Mouse (Mus musculus) brain, embryonic 18.5 days (tissue): ENCODE measurements around the gene Creb3l2.
"Not testable (repeated sequence)": the region's sequence is repeated elsewhere in the genome, so short reads cannot be mapped to it uniquely, and the experiment has no call there.

Experiments used
- DNase-seq: peaks from one replicate; pipeline ENCODE4 v3.0.0-alpha.2; 2012; ENCODE audit warnings: low read depth, low spot score

Creb3l2 gene

DNA sequence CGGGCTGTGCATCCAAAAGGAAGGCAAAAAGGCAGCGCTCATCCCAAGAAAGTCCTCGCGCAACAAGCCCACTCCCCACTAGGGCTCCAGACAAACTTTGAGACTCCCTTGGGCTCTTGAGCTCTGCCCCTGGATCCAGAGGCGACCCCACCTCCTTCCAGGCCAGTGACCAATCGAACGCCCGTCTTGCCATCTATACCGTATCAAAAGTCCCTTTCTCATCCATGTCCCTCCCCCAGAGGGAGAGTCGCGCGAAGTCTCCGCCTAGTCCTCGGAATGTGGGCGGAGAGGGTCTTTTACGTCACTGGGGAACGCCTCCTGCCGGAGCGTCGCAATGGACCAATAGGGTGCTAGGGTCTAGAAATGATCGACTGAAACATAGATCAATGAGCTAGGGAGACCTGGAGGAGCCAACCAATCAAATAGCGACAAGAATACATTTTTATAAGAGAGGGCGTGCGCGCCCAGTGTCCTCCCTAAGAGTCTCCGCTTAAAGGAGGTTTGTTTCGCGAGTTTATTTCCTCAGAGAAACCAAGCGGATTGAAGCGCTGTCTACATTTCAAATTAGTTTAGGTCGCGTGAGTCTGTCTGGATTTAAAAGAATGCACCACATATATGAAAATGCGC is at the start of gene Creb3l2:
TSS of gene Creb3l2 (minus strand) at position 106 of the 627 bp plus-strand sequence.
- DNase-seq, result peak; percentile 98

DNA sequence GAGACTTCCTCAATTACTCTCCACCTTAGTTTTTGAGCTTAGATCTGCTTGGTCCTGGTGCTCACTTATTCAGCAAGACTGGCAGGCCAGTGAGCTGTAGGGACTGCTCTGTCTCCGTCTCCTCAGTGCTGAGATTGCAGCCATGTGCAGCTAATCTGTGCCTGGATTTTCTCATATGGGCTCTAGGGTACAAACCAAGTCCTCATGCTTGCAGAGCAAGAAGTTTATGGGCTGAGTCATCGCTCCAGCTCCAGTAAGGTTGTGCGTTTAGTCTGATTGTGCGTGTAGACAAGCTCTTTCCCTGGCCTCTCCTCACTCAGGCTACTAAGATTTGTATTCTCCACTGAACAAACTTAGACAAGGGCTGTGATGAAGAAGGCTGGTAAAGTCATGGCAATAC is 44.6 kb upstream of the Creb3l2 start:
- no peak for DNase-seq

DNA sequence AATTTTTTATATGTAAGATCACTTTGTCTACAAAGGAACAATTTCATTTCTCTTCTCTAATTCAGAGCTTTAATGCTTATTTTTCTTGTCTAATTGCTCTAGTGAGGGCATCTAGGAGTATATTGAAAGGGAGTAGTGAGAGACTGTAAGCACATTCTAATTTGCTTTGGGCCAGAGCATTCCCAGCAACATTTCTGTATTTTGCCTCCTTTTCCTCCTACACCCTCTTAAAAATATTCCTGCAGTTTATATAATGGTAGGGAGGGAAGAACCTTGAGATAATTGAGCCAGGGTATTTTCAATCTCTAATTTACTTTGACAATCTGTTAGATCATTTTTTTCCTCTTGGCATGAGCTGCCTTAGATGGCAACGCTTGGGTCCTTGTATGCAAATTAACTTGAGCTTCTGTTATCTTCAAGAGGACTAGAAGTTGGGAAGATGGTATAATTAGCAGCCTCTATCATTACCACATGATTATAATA is 42.7 kb upstream of the Creb3l2 start:
- DNase-seq, result no peak

DNA sequence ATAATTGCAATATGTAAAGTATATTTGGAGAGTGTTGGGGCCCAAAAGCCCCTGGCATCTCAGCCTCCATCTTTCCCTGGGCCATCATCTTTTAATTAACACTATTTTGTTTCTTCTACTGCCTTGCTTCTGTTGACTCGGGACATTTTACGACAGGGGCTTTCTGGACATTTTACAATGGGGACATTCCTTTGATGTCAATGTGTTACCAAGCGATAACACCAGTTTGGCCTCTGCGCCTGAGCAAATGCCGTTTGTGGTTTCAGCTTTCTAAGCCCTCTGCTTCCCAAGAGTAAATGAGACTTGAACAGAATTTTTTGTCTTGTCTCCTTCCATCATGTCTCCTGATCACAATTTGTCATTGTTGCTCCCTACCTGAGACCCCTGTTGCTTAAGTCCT is 41.3 kb upstream of the Creb3l2 start:
- DNase-seq, result no peak

DNA sequence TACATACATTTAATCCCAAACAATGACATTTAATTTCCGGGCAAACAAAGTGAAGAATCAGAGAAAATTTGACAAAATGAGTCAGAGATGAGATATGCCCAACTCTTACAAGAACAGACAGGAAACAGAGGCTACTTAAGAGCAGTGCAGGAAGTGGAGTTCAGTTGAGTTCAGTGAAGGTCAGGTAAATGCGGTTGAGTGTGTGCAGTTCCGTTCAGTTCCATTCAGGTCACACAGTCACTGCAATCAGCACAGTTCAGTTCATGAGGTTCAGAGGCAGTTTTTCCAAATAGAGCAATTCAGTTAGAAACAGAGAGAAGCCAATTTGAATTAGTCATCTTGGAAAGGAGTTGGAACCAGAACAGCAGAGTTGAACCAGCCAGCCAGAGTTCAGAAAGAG is 39.2 kb upstream of the Creb3l2 start:
- no peak for DNase-seq

DNA sequence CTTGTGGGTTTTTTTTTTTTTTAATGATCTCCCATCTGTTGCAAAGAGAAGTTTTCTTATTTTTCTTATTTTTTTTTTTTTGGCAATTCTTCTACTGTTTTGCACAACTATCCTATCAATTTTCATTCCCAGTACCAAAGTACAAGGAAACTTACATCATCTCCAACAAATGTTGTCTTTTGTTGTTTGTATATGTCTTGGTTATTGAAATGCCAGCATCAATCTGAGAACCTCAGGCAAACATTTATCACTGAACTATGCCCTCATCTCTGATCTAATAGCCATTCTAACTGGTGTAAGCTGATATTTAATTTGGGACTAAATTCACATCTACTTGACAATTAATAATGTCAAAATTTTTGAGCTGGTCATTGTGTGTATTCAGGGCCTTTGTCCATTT is 38.1 kb upstream of the Creb3l2 start:
- DNase-seq, result no peak

DNA sequence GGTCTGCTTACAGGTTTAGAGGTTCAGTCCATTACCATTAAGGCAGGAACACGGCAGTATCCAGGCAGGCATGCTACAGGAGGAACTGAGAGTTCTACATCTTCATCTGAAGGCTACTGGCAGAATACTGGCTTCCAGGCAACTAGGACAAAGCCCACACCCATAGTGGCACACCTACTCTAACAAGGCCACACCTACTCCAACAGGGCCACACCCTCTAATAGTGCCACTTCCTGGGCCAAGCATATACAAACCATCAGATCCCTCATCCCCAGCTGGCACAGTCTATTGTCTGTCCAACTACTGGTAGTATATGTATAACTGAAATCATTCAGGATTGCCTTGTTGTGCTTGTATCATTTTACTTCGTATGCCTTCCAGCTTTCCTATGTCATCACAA is 36.5 kb upstream of the Creb3l2 start:
- no peak for DNase-seq

DNA sequence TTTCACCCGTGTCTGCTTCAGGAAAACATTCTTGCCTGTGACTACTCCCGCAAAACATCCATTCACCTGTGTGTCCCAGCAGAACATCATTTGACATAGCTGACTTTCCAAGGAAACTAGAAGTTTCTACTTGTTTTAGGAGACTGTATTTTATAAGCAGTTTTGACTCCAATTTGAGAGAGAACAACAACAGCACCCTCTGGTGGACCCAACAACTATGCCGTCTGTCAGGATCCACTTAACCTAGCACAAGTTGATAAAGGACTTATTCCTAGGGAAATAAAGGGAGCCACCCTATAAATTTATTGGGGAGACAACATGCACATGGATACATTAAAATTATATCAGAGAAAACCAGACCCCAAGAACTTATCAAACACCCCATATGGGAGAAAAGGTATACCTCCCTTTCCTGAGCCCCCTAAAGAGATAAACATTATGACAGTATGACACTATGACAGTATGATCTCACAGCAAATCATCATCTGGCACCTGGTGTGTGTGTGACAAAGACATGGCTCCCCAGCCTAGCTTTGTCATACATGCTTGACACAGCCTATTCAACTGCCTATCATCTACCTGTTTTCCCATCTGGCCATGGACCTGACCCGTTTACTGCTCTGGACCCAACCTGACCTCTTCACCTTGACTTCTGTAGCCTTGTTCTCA is 31.9 kb upstream of the Creb3l2 start:
- DNase-seq, result no peak

DNA sequence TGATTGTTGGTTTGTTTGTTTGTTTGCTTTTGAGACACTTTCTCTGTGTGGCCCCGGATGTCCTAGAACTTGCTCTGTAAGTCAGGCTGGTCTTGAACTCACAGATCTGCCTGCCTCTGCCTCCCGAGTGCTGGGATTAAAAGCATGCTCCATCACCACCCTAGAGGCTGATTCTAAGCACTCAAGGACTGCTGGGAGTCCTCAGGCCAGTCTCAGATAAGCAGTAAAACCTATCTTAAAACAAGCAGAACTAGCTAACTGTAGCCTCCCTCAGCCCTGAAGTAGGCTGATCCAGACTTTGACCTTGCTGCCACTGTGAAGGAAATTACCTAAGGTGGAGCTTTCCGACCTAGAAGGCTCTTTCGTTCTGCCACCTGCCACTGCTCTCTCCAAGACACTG is 28.3 kb upstream of the Creb3l2 start:
- DNase-seq, result no peak

DNA sequence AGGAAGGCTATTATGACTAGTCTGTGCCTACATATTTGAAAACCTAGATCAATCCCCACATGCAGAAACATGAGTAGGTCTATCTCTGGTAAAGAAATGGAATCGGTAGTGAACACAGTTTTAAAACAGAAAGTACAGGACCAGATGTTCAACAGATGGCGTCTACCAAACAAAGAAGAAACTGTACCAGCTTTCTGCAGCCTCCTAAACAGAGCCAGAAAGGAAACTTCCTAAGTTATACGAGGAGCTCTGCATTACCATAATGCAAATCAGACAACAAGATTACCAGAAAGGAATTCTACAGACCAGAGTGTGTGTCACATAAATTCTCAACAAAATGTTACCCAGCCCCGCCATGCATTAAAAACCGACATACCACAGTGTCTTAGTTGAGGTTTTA is 23.9 kb upstream of the Creb3l2 start:
- no peak for DNase-seq

DNA sequence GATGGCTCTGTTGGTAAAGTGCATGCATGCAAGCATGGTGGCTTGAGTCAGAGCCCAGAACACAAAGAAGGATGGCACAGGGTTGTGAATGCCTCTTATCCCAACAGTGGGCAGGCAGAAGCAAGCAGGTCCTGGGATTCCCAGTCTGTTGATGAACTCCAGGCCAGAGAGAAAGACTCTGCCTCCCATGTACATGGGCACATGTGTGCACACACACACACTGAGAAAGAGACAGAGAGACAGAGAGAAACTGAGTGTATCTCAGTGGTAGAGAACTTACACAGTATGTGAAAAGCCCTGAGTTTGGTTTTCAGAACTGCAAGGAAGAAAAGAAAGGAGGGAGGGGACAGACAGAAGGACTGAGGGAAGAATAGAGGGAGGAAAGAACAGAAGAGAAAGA is 23.4 kb upstream of the Creb3l2 start:
- DNase-seq, result no peak

DNA sequence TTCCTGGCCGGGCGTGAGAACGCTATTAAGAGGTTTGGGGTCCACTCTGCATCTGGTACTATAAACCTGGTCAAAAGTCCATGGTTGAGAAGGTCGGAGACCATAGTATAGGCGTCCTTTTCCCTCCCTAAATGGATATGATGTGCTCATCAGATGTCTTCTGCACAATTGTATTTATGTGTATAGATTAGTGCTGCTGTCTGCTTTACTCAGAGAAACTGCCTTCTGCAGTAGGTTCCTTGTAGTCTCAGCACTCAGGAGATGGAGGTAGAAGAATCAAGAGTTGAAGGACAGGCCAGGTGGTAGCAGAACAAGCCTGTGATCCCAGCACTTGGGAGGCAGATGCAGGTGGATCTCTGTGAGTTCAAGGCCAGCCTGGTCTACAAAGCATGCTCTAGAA is 22.6 kb upstream of the Creb3l2 start:
- no peak for DNase-seq

DNA sequence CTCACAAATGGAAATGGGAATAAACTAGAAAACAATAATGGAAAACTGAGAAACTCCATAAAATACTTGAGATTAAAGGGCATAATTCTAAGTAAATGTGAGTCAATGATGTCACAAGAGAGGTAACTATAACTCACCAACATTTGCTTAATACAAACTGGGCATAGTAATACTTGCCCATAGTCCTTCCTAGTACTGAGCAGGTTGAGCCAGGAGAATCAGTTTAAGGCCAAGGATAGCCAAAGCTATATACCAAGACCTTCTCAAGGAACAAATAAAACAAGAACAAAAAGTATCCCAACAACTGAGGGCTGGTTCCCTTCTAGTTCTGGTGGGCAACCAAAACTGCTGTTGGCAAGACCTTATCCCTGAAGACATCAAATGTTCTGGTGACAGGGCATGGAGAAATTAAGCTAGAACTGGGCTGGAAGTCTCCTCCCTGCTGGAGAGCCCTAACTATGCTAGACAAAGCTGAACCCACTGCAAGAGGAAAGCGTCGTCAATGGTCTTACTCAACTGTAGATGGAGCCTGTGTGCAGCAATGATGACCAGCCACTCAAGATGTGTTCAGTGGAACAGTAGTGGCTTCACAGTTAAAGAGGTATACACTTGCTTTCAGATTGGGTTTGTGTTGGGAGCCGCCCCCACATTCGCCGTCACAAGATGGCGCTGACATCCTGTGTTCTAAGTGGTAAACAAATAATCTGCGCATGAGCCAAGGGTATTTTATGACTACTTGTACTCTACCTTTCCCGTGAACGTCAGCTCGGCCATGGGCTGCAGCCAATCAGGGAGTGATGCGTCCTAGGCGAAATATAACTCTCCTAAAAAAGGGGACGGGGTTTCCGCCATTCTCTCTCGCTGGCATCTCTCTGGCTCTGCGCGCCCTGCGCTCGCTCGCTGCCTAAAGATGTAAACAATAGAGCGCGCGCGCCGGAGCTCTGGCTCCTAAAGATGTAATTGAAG is 21.9 kb upstream of the Creb3l2 start:
- not testable (repeated sequence) for DNase-seq

DNA sequence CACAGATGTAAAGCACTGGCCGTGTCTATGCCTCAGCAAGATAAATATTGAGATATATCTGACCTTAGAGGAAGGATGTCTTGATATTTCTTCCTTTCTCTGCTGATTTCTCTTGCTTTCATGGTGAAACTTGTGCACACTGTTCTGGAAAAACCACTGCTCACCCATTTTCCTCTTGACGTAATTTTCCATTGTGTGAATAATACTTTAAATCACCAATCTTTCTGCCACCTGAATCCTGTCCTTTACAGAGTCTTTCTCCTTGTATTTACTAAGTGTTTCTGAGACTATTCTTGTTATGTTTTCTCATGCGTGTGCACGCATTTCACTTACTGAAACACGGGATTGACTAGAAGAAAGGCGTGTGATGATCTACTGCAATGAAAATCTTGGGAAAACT is 18.7 kb upstream of the Creb3l2 start:
- no peak for DNase-seq

DNA sequence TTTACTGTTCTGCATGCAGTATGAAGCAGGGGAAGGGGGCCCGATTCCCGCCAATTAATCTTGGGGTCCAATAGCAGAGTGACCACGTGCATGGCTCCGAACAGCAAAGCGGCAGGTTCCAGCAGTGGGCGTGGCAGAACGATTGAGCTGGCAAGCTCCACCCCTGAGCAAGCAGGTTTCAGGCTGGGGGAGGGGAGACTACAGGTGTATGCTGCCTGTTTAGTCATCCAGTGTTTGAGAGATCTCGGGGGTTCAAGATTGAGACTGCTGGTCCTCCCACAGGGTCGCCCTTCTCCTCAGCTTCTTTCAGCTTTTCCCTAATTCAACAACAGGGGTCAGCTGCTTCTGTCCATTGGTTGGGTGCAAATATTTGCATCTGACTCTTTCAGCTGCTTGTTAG is 17.7 kb upstream of the Creb3l2 start:
- not testable (repeated sequence) for DNase-seq

DNA sequence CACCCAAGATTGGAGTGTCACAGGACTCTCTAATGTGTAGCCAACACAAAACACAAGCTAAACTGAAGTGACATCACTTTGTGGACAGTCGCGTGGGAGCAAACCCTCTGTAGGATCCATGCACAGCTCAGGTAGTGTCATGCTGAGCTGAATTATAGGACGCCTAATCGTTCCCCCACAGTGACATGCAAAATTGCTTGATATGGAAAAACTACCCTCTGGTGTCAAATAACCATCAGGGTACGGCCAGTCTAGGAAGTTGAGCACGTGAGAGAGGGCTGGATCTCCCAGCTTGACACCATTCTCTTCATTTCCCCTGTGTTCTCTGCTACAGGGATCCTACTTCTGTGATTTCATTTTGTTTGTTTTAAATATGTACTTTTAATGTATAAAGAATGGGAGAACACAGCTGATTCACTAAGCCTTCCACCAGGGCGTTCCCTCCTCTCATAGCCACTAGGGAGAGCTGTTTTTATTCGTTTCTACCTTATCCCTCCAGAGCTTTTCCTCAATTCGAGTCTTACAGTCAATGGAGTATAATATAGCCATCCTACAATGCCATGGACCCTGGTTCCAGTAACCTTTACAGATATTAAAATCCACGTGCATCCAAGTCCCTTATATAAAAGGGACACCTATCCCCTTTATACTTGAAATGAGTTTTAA is 16.2 kb upstream of the Creb3l2 start:
- no peak for DNase-seq

DNA sequence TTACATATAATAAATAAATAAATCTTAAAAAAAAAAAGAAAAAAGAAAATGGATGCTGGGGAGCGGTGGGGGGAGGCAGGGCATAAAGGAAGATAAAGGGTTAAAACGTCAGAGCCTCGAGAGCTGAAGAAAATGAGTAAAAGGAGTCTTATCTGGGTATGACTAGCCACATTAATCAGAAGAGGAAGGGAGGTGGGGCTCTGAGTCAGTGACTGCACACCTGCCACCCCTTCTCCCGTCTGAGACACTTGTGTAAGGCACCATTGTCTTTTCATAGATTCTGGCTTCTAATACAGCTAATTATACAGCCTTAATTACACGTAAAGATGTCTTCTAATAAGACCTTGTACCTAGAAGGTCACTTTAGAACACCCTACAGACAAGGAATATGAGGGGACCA is 13.6 kb upstream of the Creb3l2 start:
- DNase-seq, result no peak

DNA sequence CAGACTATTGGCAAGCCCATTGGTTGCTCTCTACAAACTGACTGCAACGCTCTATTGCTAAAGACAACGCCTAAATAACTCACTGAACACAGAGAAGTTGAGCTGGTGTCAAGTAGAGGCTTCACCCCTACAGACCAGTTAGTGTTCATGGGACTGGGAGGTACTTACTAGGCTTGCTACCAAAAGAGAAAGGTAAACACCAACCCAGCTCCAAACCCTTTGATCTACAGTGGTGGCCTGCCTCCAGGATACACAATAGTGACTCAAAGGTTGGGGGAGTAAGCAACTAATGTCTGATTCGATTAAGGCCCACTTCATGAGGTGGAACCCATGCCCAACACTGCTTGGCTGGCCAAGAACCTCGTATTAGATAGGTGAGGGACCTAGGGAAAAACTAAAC is 11.1 kb upstream of the Creb3l2 start:
- DNase-seq, result no peak

DNA sequence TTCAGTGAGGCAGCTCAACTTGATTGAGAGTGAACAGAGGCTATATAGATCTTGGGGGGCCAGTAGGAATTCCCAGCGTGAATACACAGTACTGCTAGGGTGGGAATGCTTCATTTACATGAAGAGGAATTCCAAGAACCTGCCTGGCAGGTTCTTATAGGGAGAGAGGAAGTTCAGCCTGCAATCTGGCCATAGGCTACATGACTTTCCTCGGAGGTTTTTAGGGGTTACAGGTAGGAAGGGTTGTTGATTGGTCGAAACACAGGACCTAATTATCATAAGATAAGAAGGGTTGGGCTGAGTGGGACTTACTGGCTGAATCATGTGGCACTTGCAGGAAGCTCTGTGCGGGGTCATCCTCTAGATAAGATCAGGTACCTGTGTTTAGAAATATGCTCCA is 9.7 kb upstream of the Creb3l2 start:
- DNase-seq, result no peak

DNA sequence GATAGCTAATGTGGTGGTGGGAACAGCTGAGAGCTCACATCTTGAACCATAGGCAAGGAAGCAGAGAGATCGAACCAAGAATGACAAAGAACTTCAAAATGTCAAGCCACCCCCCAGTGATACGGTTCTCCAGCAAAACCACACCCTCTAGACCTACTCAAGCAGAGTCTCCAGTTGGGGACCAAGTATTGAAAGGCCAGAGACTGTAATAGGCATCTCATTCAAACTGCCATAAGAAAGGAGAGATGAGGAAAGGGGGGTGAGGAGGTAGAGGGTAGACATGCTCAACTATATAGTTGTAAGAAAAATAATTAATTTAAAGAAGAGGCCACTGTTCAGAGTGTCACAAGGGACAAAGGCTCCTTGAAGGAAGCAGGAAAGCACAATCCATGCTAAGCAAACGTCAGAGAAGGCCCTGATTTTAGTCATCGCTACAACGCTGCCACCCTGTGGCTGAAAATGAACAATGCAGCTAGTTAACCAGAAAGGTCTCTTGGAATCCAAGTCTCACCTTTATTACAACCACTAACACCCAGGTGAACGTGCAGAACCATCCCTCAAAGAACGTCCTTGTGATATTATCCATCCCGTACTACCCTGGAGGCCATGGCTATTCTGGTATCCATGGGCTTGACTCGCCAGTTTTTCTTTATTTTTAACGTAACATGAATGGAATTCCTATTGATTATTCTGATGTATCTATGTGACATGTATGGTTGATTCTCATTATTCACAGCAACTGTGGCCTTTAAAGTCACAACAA is 5.9 kb upstream of the Creb3l2 start:
- DNase-seq, result no peak

DNA sequence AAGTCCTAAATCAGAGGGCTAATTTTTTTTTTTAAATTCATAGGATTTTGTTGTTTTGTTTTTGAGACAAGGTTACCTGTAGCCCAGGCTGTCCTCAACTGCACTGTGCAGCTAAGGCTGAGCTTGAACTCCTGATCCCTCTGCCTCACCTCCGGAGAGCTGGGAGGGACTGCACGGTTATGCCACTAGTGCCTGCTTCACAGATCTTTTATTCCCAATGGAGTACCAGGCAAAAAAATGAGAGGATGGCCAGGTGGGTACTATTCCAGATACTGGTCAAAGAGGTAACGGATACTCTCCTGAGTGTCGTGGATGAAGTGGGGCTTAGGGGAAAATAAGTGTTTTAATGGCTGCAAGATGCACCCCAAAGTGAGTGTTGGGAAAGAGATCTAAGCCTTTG is 835 bp upstream of the Creb3l2 start:
- no peak for DNase-seq
